Mouse (Mus musculus): ENCODE data around the gene Slc25a48. TPM values are rescaled to one million over a fixed set of nuclear protein-coding genes. Genes with fewer than 3 reads are reported as not detected.

The Slc25a48 gene
- 0.19 TPM for polyA plus RNA-seq (2014; fragmentation: Illumina TruSeq; extraction: RNeasy Lipid Tissue Mini Kit (QIAGEN cat#74804); ENCODE audit: low read depth, low replicate concordance)

GRCm38 (mm10) chr13:56438211-56439075 is at the start of gene Slc25a48:
Gene Slc25a48, plus strand, starts transcription at chr13:56438355.

GRCm38 (mm10) chr13:56426365-56426764 is 11.8 kb upstream of the Slc25a48 start, which contains the start of gene Gm3045:
Gene Gm3045, plus strand, starts transcription at chr13:56426594.

GRCm38 (mm10) chr13:56482146-56482545 is 44.0 kb downstream of the Slc25a48 start, which contains the start of gene Il9:
Gene Il9, minus strand, starts transcription at chr13:56482246.

GRCm38 (mm10) chr13:56522081-56522820 is 84.1 kb downstream of the Slc25a48 start, which contains the start of gene Fbxl21:
Gene Fbxl21, plus strand, starts transcription at chr13:56522472.

Other genes starting within 250 kb of the Slc25a48 start
- gene Neurog1, start 186.2 kb upstream of the Slc25a48 start, polyA plus RNA-seq (2014; fragmentation: Illumina TruSeq; extraction: RNeasy Lipid Tissue Mini Kit (QIAGEN cat#74804); ENCODE audit: low read depth, low replicate concordance), result not detected
- gene Cxcl14, start 141.8 kb upstream of the Slc25a48 start, polyA plus RNA-seq (2014; fragmentation: Illumina TruSeq; extraction: RNeasy Lipid Tissue Mini Kit (QIAGEN cat#74804); ENCODE audit: low read depth, low replicate concordance), result 5.6 TPM
- gene Gm3045, start 11.8 kb upstream of the Slc25a48 start, polyA plus RNA-seq (2014; fragmentation: Illumina TruSeq; extraction: RNeasy Lipid Tissue Mini Kit (QIAGEN cat#74804); ENCODE audit: low read depth, low replicate concordance), result not detected
- gene Il9, start 43.9 kb downstream of the Slc25a48 start, polyA plus RNA-seq (2014; fragmentation: Illumina TruSeq; extraction: RNeasy Lipid Tissue Mini Kit (QIAGEN cat#74804); ENCODE audit: low read depth, low replicate concordance), result not detected
- gene Fbxl21, start 84.1 kb downstream of the Slc25a48 start, polyA plus RNA-seq (2014; fragmentation: Illumina TruSeq; extraction: RNeasy Lipid Tissue Mini Kit (QIAGEN cat#74804); ENCODE audit: low read depth, low replicate concordance), result 1.7 TPM
- not detected for gene Lect2, start 110.1 kb downstream of the Slc25a48 start, polyA plus RNA-seq (2014; fragmentation: Illumina TruSeq; extraction: RNeasy Lipid Tissue Mini Kit (QIAGEN cat#74804); ENCODE audit: low read depth, low replicate concordance)
- gene Tgfbi, start 171.2 kb downstream of the Slc25a48 start, polyA plus RNA-seq (2014; fragmentation: Illumina TruSeq; extraction: RNeasy Lipid Tissue Mini Kit (QIAGEN cat#74804); ENCODE audit: low read depth, low replicate concordance), result 20.5 TPM